Mouse (Mus musculus): ENCODE data around the gene Ccdc162. TPM values are rescaled to one million over a fixed set of nuclear protein-coding genes. Genes with fewer than 3 reads are reported as not detected.

Ccdc162 gene
- polyA plus RNA-seq, 1 experiment: 5.0 TPM

DNA sequence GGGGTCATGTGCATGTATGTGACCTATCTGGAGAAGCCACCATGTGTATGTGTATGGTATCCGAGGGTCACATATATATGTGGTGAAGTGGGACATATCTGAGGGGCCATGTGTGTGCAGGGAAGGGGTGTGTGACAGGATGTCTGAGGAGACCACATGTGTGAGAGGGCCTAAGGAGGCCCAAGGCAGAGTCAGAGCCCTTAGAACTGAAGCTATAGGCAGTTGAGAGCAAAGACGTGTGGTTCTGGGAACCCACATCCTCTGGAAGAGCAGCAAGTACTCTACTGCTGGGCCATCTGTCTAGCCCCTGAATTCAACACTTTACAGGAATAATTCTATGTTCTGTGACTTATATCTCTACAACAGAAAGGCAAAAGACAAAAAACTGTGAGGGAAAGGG lies 96.4 kb downstream of the Ccdc162 start:
- Histone ChIP-seq H3K4me2 (ENCODE audit: low read depth) (no peak overlapping the region), H3K27me3 (ENCODE audit: control insufficient read depth, insufficient read depth, insufficient read length) (no peaks in the 10 kb centered on the region), H3K4me3 (no peak overlapping the region), H3ac (ENCODE audit: control insufficient read depth, insufficient read length) (no peak overlapping the region), H3K79me2 (ENCODE audit: control insufficient read depth, insufficient read depth) (no peaks in the 10 kb centered on the region), H3K36me3 (ENCODE audit: control insufficient read depth, insufficient read depth) (no peaks in the 10 kb centered on the region)
- TF ChIP-seq SRF (IDR thresholded peaks at IDR 0.05; ENCODE audit: control insufficient read depth, insufficient read length, low read depth) (no peak), TCF12 (IDR thresholded peaks at IDR 0.05; ENCODE audit: insufficient read depth, poor library complexity, severe bottlenecking) (no peak), REST (IDR thresholded peaks at IDR 0.05; ENCODE audit: insufficient read depth, insufficient read length) (no peak), MYOG (IDR thresholded peaks at IDR 0.05; ENCODE audit: control insufficient read depth in 1 of 3, insufficient read depth in 1 of 3, insufficient read length in 2 of 3, low read depth in 2 of 3) (no peak), MAX (IDR thresholded peaks at IDR 0.05; ENCODE audit: low read depth) (no peak)

GRCm38 (mm10) chr10:41615487-41615886 lies 100.9 kb downstream of the Ccdc162 start:
- Histone ChIP-seq H3K27me3 (ENCODE audit: control insufficient read depth, insufficient read depth, insufficient read length) (no peaks in the 10 kb centered on the region), H3K4me3 (no peak overlapping the region), H3K36me3 (ENCODE audit: control insufficient read depth, insufficient read depth) (no peaks in the 10 kb centered on the region), H3ac (ENCODE audit: control insufficient read depth, insufficient read length) (no peak overlapping the region), H3K79me2 (ENCODE audit: control insufficient read depth, insufficient read depth) (no peaks in the 10 kb centered on the region), H3K4me2 (ENCODE audit: low read depth) (no peak overlapping the region)
- TF ChIP-seq USF1 (IDR thresholded peaks at IDR 0.05; ENCODE audit: low read depth) (no peak), POLR2AphosphoS2 (IDR thresholded peaks at IDR 0.05; ENCODE audit: insufficient read length, low read depth) (no peak)

DNA sequence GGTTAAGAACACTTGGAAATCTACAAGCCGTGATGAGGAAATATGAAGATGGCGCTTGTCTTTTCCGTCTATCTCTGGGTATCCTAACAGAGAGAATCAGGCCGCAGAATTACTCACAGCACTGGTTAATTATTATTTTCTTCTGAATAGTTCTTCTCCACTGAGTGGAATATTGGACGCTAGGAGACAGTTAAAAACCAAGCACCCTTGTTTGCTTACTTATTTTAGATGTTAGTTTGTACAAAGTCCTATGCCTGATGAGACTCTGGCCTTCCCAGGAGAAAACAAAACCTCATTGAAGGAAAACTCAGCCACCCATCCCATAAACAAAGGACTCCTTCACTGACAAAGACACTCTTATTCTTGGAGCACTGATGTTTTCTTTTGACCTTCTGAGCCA lies 104.5 kb downstream of the Ccdc162 start:
- Histone ChIP-seq H3K4me3 (no peak overlapping the region), H3K4me2 (ENCODE audit: low read depth) (no peak overlapping the region), H3ac (ENCODE audit: control insufficient read depth, insufficient read length) (no peak overlapping the region), H3K79me2 (ENCODE audit: control insufficient read depth, insufficient read depth) (no peaks in the 10 kb centered on the region), H3K36me3 (ENCODE audit: control insufficient read depth, insufficient read depth) (no peaks in the 10 kb centered on the region), H3K27me3 (ENCODE audit: control insufficient read depth, insufficient read depth, insufficient read length) (no peaks in the 10 kb centered on the region)
- TF ChIP-seq MAX (IDR thresholded peaks at IDR 0.05; ENCODE audit: low read depth) (no peak), SRF (IDR thresholded peaks at IDR 0.05; ENCODE audit: control insufficient read depth, insufficient read length, low read depth) (no peak), TCF3 (IDR thresholded peaks at IDR 0.05; ENCODE audit: insufficient read length, low read depth) (no peak), CEBPB (IDR thresholded peaks at IDR 0.05; ENCODE audit: insufficient read depth, poor library complexity, severe bottlenecking) (no peak), MYOG (IDR thresholded peaks at IDR 0.05; ENCODE audit: control insufficient read depth in 1 of 3, insufficient read depth in 1 of 3, insufficient read length in 2 of 3, low read depth in 2 of 3) (no peak)

GRCm38 (mm10) chr10:41609475-41609874 lies 107.0 kb downstream of the Ccdc162 start:
- H3K79me2 ChIP-seq (ENCODE audit: control insufficient read depth, insufficient read depth): no peaks in the 10 kb centered on the region
- no peaks in the 10 kb centered on the region for H3K27me3 ChIP-seq (ENCODE audit: control insufficient read depth, insufficient read depth, insufficient read length)
- no peak overlapping the region for H3K4me3 ChIP-seq
- TF ChIP-seq REST (IDR thresholded peaks at IDR 0.05; ENCODE audit: insufficient read depth, insufficient read length): no peak
- TF ChIP-seq MYOD1 (IDR thresholded peaks at IDR 0.05; ENCODE audit: control insufficient read depth in 1 of 3, insufficient read length in 2 of 3, low read depth in 2 of 3): no peak
- TF ChIP-seq SRF (IDR thresholded peaks at IDR 0.05; ENCODE audit: control insufficient read depth, insufficient read length, low read depth): no peak
- TF ChIP-seq USF1 (IDR thresholded peaks at IDR 0.05; ENCODE audit: low read depth): no peak
- TF ChIP-seq E2F4 (IDR thresholded peaks at IDR 0.05; ENCODE audit: insufficient read depth): no peak
- TF ChIP-seq POLR2A (IDR thresholded peaks at IDR 0.05; ENCODE audit: insufficient read length, low read depth): no peak
- H3ac ChIP-seq (ENCODE audit: control insufficient read depth, insufficient read length): no peak overlapping the region
- H3K4me2 ChIP-seq (ENCODE audit: low read depth): no peak overlapping the region
- H3K36me3 ChIP-seq (ENCODE audit: control insufficient read depth, insufficient read depth): no peaks in the 10 kb centered on the region

- Histone ChIP-seq H3ac (ENCODE audit: control insufficient read depth, insufficient read length) (no peak overlapping the region), H3K27me3 (ENCODE audit: control insufficient read depth, insufficient read depth, insufficient read length) (no peaks in the 10 kb centered on the region), H3K4me2 (ENCODE audit: low read depth) (no peak overlapping the region), H3K79me2 (ENCODE audit: control insufficient read depth, insufficient read depth) (no peaks in the 10 kb centered on the region), H3K4me3 (no peak overlapping the region), H3K36me3 (ENCODE audit: control insufficient read depth, insufficient read depth) (no peaks in the 10 kb centered on the region)
- TF ChIP-seq MYOG (IDR thresholded peaks at IDR 0.05; ENCODE audit: control insufficient read depth in 1 of 3, insufficient read depth in 1 of 3, insufficient read length in 2 of 3, low read depth in 2 of 3) (peak in 1 of 3 experiments; percentile 70), POLR2A (IDR thresholded peaks at IDR 0.05; ENCODE audit: insufficient read length, low read depth) (no peak), TCF12 (IDR thresholded peaks at IDR 0.05; ENCODE audit: insufficient read depth, poor library complexity, severe bottlenecking) (no peak), MYOD1 (IDR thresholded peaks at IDR 0.05; ENCODE audit: control insufficient read depth in 1 of 3, insufficient read length in 2 of 3, low read depth in 2 of 3) (peak in 1 of 3 experiments; percentile 65), POLR2AphosphoS2 (IDR thresholded peaks at IDR 0.05; ENCODE audit: insufficient read length, low read depth) (no peak)
Measured at GRCm38 (mm10) chr10:41608485-41608884, 107.9 kb downstream of the Ccdc162 start.

- Histone ChIP-seq H3K36me3 (ENCODE audit: control insufficient read depth, insufficient read depth) (no peaks in the 10 kb centered on the region), H3K4me3 (no peak overlapping the region), H3ac (ENCODE audit: control insufficient read depth, insufficient read length) (no peak overlapping the region), H3K4me2 (ENCODE audit: low read depth) (no peak overlapping the region), H3K27me3 (ENCODE audit: control insufficient read depth, insufficient read depth, insufficient read length) (no peaks in the 10 kb centered on the region), H3K79me2 (ENCODE audit: control insufficient read depth, insufficient read depth) (no peaks in the 10 kb centered on the region)
- TF ChIP-seq MAX (IDR thresholded peaks at IDR 0.05; ENCODE audit: low read depth): no peak
- no peak for TF ChIP-seq TCF12 (IDR thresholded peaks at IDR 0.05; ENCODE audit: insufficient read depth, poor library complexity, severe bottlenecking)
- no peak for TF ChIP-seq TCF3 (IDR thresholded peaks at IDR 0.05; ENCODE audit: insufficient read length, low read depth)
Measured at GRCm38 (mm10) chr10:41602667-41603066, 113.8 kb downstream of the Ccdc162 start.
